Mouse (Mus musculus) spleen, adult 2 months (tissue): ENCODE measurements around the gene Chaf1a.

Experiments
- CTCF ChIP-seq: fragments of 200-500 bp; IDR thresholded peaks from 2 replicates; pipeline ENCODE4 v1.5.1; 2011; ENCODE audit warnings: mild to moderate bottlenecking, inconsistent platforms; ENCODE audit not compliant: insufficient read depth, insufficient read length, insufficient replicate concordance; ENCODE audit errors: extremely low read depth
- POLR2A ChIP-seq: fragments of 200-500 bp; IDR thresholded peaks from 2 replicates; pipeline ENCODE4 v1.6.1; 2011; ENCODE audit warnings: low read depth, low read length, inconsistent platforms

GRCm38 (mm10) chr17:56074827-56075208, 34.6 kb downstream of the Chaf1a start, which contains the start of gene Ubxn6:
- TF ChIP-seq CTCF (0 out of 2 replicates have a peak, but pooled peaks have one; percentile 25), POLR2A (0 out of 2 replicates have a peak, but pooled peaks have one; percentile 8)
